ENCODE assay signal across 7 mouse cellular contexts in the genomic region with DNA sequence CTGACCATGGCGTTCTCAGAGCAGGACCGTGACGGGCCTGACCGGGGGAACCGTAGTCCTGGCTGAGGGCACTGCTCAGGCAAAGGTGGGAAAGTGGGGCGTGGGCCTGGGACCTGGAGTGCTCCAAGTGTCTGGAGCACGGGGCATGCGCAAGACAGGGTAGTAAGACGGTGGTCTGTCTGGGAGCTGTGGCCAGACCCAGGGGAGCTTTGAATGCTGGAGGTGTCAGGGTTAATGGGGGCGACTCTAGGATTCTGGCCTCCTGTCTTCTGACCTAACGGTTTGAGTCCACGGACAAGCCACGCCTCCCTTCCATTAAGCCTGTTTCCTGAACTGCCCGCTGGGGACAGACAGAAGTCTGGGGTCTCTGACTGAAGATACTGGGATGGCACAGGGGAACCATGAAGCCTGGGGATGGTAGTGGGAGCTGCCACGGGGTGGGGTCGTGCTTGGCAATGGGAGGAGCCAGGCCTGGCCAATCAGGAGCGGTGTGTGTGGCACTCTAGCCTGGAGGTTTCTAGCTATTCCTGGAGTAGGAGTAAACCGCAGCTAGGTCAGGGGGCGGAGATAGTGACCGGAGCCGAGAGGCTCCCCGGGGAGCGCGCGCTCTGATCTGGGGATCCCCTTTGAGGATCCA. TPM values are rescaled to one million over a fixed set of nuclear protein-coding genes. Genes with fewer than 3 reads are reported as not detected.
A peak's percentile ranks its signal among the peaks of the same experiment; 100 is the strongest.
DNase-seq lines count a peak whose midpoint lies in the region; ATAC-seq and TF ChIP-seq lines count a peak whose summit lies in the region.

No protein-coding gene starts in this region.

- peak overlapping the region; percentile 84 to 95 for H3K4me3 ChIP-seq in ES-E14 (ENCODE audit: insufficient read depth in 1 of 2, low read depth in 1 of 2, low read length in 2 of 2, poor library complexity in 1 of 2, severe bottlenecking in 1 of 2)
- H3K4me3 ChIP-seq in embryonic facial prominence, embryonic 12.5 days: peak overlapping the region; percentile 77
- H3K4me3 ChIP-seq in heart, embryonic 11.5 days (ENCODE audit: low read depth, low read length): peak overlapping the region; percentile 88
- peak overlapping the region; percentile 79 for H3K4me3 ChIP-seq in kidney, embryonic 15.5 days (replicated peaks)

- H3K4me1 ChIP-seq in ES-E14 (ENCODE audit: control insufficient read depth in 2 of 2, insufficient read depth in 2 of 2, low read length in 2 of 2, poor library complexity in 1 of 2): peaks cover 4 to 22% of the 10 kb centered on the region in 2 experiments; a peak in 3 of 4 replicates
- H3K4me1 ChIP-seq in embryonic facial prominence, embryonic 12.5 days: peaks cover 31% of the 10 kb centered on the region
- peaks cover 31% of the 10 kb centered on the region for H3K4me1 ChIP-seq in heart, embryonic 11.5 days (ENCODE audit: control insufficient read depth, insufficient read depth, low read length)
- H3K4me1 ChIP-seq in kidney, embryonic 15.5 days: peaks cover 46% of the 10 kb centered on the region

- no peaks in the 10 kb centered on the region for H3K9me3 ChIP-seq in ES-E14 (ENCODE audit: control insufficient read depth, insufficient read depth, low read depth, low read length)
- no peaks in the 10 kb centered on the region for H3K9me3 ChIP-seq in embryonic facial prominence, embryonic 12.5 days
- H3K9me3 ChIP-seq in heart, embryonic 11.5 days (replicated peaks; ENCODE audit: control insufficient read depth, low read length): no peaks in the 10 kb centered on the region
- no peaks in the 10 kb centered on the region for H3K9me3 ChIP-seq in kidney, embryonic 15.5 days (replicated peaks)

- in situ Hi-C loops in ES-E14 (cut with MboI; ENCODE audit: low sequenced_read_pairs in 2 of 2, unreplicated experiment in 2 of 2): no loop called here

- H3K9ac ChIP-seq in ES-E14 (ENCODE audit: insufficient read depth, low read depth, low read length, poor library complexity, severe bottlenecking): peak overlapping the region; percentile 31; the same call in 1 of the 2 replicates
- no peak overlapping the region for H3K9ac ChIP-seq in embryonic facial prominence, embryonic 12.5 days
- H3K9ac ChIP-seq in heart, embryonic 11.5 days (ENCODE audit: low read depth, low read length): peak overlapping the region; percentile 52
- 0 out of 2 replicates have a peak overlapping the region, but pooled peaks have one; percentile 11 for H3K9ac ChIP-seq in kidney, embryonic 15.5 days

- peaks cover 5% of the 10 kb centered on the region; the same call in 1 of the 2 replicates for H3K36me3 ChIP-seq in ES-E14 (ENCODE audit: control insufficient read depth, insufficient read depth, low read length, poor library complexity, severe bottlenecking)
- 0 out of 2 replicates have a peak, but pooled peaks cover 11% of the 10 kb centered on the region for H3K36me3 ChIP-seq in embryonic facial prominence, embryonic 12.5 days
- H3K36me3 ChIP-seq in heart, embryonic 11.5 days (ENCODE audit: control insufficient read depth, insufficient read depth, low read length): 0 out of 2 replicates have a peak, but pooled peaks cover 6% of the 10 kb centered on the region
- H3K36me3 ChIP-seq in kidney, embryonic 15.5 days: peaks cover 13% of the 10 kb centered on the region

- H3K27ac ChIP-seq in ES-E14 (ENCODE audit: insufficient read depth, low read depth, low read length, poor library complexity, severe bottlenecking): peak overlapping the region; percentile 0; the same call in 1 of the 2 replicates
- H3K27ac ChIP-seq in embryonic facial prominence, embryonic 12.5 days: peak overlapping the region; percentile 46; the same call in 1 of the 2 replicates
- peak overlapping the region; percentile 87 for H3K27ac ChIP-seq in heart, embryonic 11.5 days (ENCODE audit: low read depth, low read length)
- H3K27ac ChIP-seq in kidney, embryonic 15.5 days: peak overlapping the region; percentile 84

- WGBS in embryonic facial prominence, embryonic 12.5 days: 8% methylated on average over 25 of the region's 25 CpGs
- 3% methylated on average over 25 of the region's 25 CpGs for WGBS in heart, embryonic 11.5 days (ENCODE audit: insufficient replicate concordance)
- 5% methylated on average over 25 of the region's 25 CpGs for WGBS in kidney, embryonic 15.5 days

- peak; percentile 57 for DNase-seq in ES-E14 (ENCODE audit: low read depth, low spot score)
- peak; percentile 88 to 96 for DNase-seq in adrenal gland, adult (ENCODE audit: inconsistent age in 2 of 2, low spot score in 1 of 2)
- peak; percentile 83 for DNase-seq in lung, postnatal 36 days
- peak; percentile 91 for DNase-seq in retina, postnatal 1 day

- H3K27me3 ChIP-seq in embryonic facial prominence, embryonic 12.5 days: no peaks in the 10 kb centered on the region
- H3K27me3 ChIP-seq in heart, embryonic 11.5 days (ENCODE audit: control insufficient read depth, insufficient read depth, low read length): no peaks in the 10 kb centered on the region
- no peaks in the 10 kb centered on the region for H3K27me3 ChIP-seq in kidney, embryonic 15.5 days

- ATAC-seq in embryonic facial prominence, embryonic 12.5 days (ENCODE audit: insufficient number of reproducible peaks, insufficient read depth, low FRiP score, low TSS enrichment): no peak
- ATAC-seq in heart, embryonic 11.5 days (replicated peaks; ENCODE audit: insufficient number of reproducible peaks, low FRiP score, low TSS enrichment): peak; percentile 75
- peak; percentile 61 for ATAC-seq in kidney, embryonic 15.5 days (replicated peaks; ENCODE audit: low FRiP score)

- H3K4me2 ChIP-seq in embryonic facial prominence, embryonic 12.5 days (replicated peaks): peak overlapping the region; percentile 80
- H3K4me2 ChIP-seq in heart, embryonic 11.5 days: peak overlapping the region; percentile 95
- H3K4me2 ChIP-seq in kidney, embryonic 15.5 days: peak overlapping the region; percentile 98

TF ChIP-seq in ES-E14, 5 proteins besides CTCF, POLR2A, EP300 and RAD21:
- TF ChIP-seq ZC3H11A (IDR thresholded peaks at IDR 0.05; ENCODE audit: borderline replicate concordance, low read depth, low read length): no peak
- TF ChIP-seq MAFK (IDR thresholded peaks at IDR 0.05; ENCODE audit: insufficient read depth, low read depth, low read length): no peak
- no peak for TF ChIP-seq HCFC1 (IDR thresholded peaks at IDR 0.05; ENCODE audit: borderline replicate concordance, insufficient read depth, low read length)
- TF ChIP-seq ZNF384 (IDR thresholded peaks at IDR 0.05; ENCODE audit: low read depth, low read length): no peak
- no peak for TF ChIP-seq CHD2 (IDR thresholded peaks at IDR 0.05; ENCODE audit: low read depth, low read length)

RNA-seq across cellular contexts. Expression of a gene that starts 8.8 kb away (rescaled TPM):
- total RNA-seq in ES-E14 (2012; rRNA removed): 18.0 and 27.2 TPM in 2 replicates
- polyA plus RNA-seq in embryonic facial prominence, embryonic 12.5 days (2016; fragmentation: Nextera tagmentation; extraction: Ambion mirVana): 26.4 and 28.1 TPM in 2 replicates
- 8.3 and 9.3 TPM in 2 replicates for polyA plus RNA-seq in heart, embryonic 11.5 days (2014; fragmentation: Nextera tagmentation; extraction: Ambion mirVana)
- polyA plus RNA-seq in kidney, embryonic 15.5 days (2015; fragmentation: Nextera tagmentation; extraction: Ambion mirVana): 17.0 and 17.6 TPM in 2 replicates

RNA-seq across cellular contexts. Expression of a gene that starts 13.3 kb away (rescaled TPM):
- total RNA-seq in ES-E14 (2012; rRNA removed): 77.4 and 90.8 TPM in 2 replicates
- 19.4 and 24.1 TPM in 2 replicates for polyA plus RNA-seq in embryonic facial prominence, embryonic 12.5 days (2016; fragmentation: Nextera tagmentation; extraction: Ambion mirVana)
- 212 and 221 TPM in 2 replicates for polyA plus RNA-seq in heart, embryonic 11.5 days (2014; fragmentation: Nextera tagmentation; extraction: Ambion mirVana)
- polyA plus RNA-seq in kidney, embryonic 15.5 days (2015; fragmentation: Nextera tagmentation; extraction: Ambion mirVana): 32.6 and 34.4 TPM in 2 replicates

RNA-seq across cellular contexts. Expression of a gene that starts 21.4 kb away (rescaled TPM):
- total RNA-seq in ES-E14 (2012; rRNA removed): 9.4 and 14.8 TPM in 2 replicates
- 32.7 and 36.5 TPM in 2 replicates for polyA plus RNA-seq in embryonic facial prominence, embryonic 12.5 days (2016; fragmentation: Nextera tagmentation; extraction: Ambion mirVana)
- 32.9 and 40.9 TPM in 2 replicates for polyA plus RNA-seq in heart, embryonic 11.5 days (2014; fragmentation: Nextera tagmentation; extraction: Ambion mirVana)
- 22.3 and 23.2 TPM in 2 replicates for polyA plus RNA-seq in kidney, embryonic 15.5 days (2015; fragmentation: Nextera tagmentation; extraction: Ambion mirVana)

RNA-seq across cellular contexts. Expression of a gene that starts 32.8 kb away (rescaled TPM):
- total RNA-seq in ES-E14 (2012; rRNA removed): 0.37 and 0.71 TPM in 2 replicates
- 0.29 TPM in 1 of 2 replicates, not detected in the other for polyA plus RNA-seq in embryonic facial prominence, embryonic 12.5 days (2016; fragmentation: Nextera tagmentation; extraction: Ambion mirVana)
- polyA plus RNA-seq in heart, embryonic 11.5 days (2014; fragmentation: Nextera tagmentation; extraction: Ambion mirVana): 0.17 TPM in 1 of 2 replicates, not detected in the other
- 0.10 and 0.17 TPM in 2 replicates for polyA plus RNA-seq in kidney, embryonic 15.5 days (2015; fragmentation: Nextera tagmentation; extraction: Ambion mirVana)

RNA-seq across cellular contexts. Expression of a gene that starts 33.7 kb away (rescaled TPM):
- 3.5 and 5.0 TPM in 2 replicates for total RNA-seq in ES-E14 (2012; rRNA removed)
- 2.9 and 3.4 TPM in 2 replicates for polyA plus RNA-seq in embryonic facial prominence, embryonic 12.5 days (2016; fragmentation: Nextera tagmentation; extraction: Ambion mirVana)
- 0.31 and 0.51 TPM in 2 replicates for polyA plus RNA-seq in heart, embryonic 11.5 days (2014; fragmentation: Nextera tagmentation; extraction: Ambion mirVana)
- 2.0 and 2.7 TPM in 2 replicates for polyA plus RNA-seq in kidney, embryonic 15.5 days (2015; fragmentation: Nextera tagmentation; extraction: Ambion mirVana)

Comparison
In these comparisons a context has a peak if more than half of its experiments do, and no peak if none do; other contexts are left out.
1. H3K27ac ChIP-seq: peak in every context shown above with its lines; median percentile 87 in heart, embryonic 11.5 days; 84 in kidney, embryonic 15.5 days; 46 in embryonic facial prominence, embryonic 12.5 days; 0 in ES-E14.